Mouse (Mus musculus): ENCODE data around the gene Tstd2.

Gene Tstd2

DNA sequence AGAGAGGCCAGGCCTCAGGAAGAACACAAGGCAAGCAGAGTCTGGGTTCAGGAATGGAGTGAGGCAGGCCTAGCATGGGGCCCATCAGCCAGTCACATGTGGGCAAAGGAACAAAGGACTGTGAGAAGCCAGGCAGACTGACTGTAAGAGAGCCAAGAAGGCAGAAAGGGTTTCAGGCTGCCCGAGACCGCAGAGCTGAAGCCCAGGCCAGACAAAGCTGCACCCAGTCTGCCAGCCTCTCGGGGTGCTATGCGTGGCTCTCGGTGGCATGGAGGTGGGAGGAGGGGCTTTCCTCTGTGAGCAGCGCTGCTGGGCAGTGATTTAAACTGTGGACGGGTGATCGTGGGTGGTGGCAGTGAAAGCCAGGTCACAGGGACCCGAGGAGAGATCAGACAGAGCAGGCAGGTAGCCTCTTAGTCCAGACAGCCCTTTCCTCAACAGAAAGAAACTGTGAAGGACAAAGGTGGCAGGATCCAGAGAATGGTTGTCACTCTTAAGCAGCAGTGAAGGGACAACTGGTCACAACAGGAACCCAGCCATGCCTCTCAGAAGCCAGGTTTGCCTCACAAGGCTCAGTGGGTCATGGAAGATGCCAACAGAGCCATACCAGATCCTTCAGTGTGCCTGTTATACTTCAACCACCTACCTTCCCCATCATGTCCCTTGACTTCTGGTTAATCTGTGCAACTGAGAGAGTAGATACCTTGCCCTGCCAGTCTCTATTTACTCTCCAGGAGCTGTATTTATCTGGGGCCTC is 53.9 kb downstream of the Tstd2 start:
- DNase-seq (ENCODE audit: low spot score), result no peak

DNA sequence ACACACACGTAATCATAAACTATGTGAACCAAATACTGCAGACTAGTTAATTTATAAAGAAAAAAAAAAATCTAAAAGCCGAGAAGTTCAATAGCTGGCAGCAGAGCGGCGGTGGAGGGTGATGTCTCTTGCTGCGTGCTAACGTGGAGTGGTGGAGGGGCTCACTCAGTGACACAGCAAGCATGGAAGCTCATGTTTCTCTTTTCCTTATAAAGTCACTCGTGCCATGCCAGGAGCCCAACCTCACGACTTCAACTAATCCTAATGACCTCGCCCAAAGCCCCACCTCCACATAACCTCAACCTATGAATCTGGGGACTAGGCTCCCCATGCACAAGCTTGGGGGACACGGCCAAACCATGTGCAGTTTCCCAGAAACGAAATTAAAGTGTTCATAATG is 55.9 kb downstream of the Tstd2 start:
- DNase-seq (ENCODE audit: low spot score), result no peak

DNA sequence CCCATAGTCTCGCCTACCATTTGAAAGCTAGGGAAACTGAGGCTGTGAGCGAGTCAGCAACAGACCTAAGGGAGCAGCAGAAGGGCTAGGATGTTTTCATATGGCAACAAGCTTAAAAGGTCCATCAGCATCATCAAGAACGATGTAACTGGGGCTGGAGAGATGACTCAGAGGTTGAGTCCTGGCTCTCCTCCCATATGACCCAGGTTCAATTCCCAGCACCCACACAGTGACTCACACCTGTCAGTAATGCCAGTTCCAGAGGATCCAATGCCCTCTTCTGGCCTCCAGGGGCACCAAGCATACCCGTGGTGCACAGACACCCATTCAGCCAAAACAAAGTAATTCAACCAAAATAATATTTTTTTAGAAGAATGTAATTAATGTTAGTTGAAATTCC is 58.2 kb downstream of the Tstd2 start:
- DNase-seq (ENCODE audit: low spot score), result no peak

DNA sequence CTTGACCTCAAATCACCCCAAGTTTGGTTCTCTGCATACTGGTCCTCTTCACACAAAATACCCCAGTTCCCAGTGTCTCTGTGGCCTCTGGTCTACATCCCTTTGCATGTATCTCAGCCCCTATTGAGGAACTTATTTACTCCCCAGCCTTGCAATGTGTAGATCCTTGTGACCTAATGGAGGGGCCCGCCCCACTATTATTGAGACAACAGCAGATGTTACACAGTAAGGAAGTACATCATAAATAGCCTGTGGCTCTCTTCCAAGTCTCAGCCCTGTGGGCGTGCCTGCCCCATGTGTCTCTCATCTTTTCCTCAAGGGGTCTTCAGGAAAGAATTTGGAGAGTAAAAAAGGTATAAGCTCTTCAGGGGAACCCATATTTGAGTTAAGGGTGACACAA is 61.6 kb downstream of the Tstd2 start:
- DNase-seq (ENCODE audit: low spot score), result no peak

DNA sequence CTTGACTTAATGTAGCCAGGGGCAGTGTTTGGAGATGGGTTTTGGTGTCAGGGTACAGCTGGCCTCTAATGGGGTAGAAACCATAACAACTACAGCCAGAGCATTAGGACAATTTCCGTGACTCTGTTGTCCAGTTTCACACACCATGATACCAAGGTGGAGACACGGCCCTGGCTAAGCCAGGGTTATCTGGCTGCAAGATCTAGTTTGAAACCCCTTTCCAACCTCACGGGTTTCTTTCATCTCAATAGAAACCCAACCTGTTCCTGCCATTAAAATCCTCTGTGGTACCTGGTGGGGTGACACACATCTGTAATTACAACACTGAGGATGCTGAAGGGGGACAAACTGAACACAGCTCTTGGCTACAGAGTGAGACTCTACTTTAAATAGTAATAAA is 62.8 kb downstream of the Tstd2 start:
- no peak for DNase-seq (ENCODE audit: low spot score)

DNA sequence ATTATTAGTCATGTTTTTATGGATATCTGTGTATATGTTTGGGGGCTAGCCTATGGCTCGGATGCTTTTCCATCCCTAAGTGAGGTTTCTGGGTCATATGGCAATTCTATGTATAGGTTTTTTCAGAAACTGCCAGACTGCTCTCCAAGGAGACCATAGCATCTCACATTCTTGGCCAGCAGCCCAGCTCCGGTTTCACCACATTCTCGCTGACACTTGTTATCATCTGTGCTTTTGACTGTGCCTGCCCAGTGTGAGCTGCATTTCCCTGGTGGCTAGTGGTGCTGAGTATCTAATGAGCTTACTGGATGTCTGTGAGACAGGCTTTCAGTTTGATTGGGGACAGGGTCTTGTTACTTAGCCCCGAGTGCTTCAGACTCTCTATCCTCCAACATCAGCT is 64.8 kb downstream of the Tstd2 start:
- no peak for DNase-seq (ENCODE audit: low spot score)

DNA sequence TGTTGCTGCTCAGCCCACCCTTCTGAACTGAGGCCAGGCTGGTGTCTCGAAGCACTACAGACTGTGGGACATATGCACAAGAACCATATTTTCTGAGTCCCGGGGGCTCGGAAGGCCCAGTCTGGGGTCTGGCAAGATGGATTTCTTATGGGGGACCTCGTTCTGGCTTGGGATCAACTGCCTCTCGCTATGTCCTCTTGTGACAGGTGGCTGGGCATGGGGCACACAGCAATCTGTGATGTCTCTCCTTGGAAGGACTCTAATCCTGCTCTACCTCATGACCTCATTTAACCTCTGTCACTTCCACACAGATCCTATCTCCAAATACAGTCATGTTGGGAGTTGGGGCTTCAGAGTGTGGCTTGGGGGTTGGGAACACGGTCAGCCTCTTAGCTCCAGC is 65.9 kb downstream of the Tstd2 start:
- no peak for DNase-seq (ENCODE audit: low spot score)

DNA sequence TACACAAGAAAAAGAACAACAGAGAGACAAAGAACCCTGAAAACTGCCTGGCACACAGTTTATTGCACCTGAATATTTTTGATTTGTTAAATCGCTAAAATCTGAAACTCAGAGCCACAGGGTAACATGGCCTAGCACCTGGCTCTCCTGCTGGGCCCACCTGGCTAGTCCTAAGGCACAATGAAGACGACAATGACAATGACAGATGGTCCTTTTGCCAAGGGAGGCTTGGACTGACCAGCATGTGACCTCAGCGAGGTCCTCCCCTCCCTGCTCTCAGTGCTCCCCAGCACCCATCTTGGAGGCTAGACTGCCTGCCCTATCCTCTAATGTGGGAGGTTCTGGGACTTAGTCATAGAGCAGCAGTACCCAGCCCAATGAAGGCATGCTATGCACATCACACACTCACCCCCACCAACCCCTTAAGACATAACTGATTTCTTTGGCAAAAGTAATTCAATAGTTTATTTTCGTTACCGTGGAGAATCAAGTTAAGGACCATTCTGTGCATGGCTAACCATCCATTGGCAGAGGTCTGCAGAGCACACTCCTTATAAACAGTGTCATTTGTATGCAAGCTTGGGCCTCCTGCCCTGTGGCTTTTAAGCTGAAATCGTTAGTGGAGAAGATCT is 68.5 kb downstream of the Tstd2 start:
- no peak for DNase-seq (ENCODE audit: low spot score)

DNA sequence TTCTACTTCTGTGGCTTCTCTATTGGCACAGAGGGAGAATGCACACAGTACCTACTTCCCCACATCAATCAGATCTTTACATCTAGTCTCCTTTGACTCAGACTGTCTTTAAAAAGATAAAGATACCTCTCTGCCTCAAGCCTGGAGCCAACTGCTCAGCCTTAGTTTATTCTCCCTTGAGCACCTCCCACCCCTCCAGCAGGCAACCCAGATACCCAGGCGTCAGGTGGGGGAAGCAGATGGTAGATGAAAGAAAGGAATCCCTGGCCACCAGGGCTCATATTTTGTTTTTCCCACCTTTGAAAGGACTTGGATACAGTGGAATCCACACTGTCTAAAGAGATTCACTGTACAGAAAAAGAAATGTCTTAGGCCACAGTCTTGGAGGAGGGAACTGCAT is 69.9 kb downstream of the Tstd2 start:
- no peak for DNase-seq (ENCODE audit: low spot score)

DNA sequence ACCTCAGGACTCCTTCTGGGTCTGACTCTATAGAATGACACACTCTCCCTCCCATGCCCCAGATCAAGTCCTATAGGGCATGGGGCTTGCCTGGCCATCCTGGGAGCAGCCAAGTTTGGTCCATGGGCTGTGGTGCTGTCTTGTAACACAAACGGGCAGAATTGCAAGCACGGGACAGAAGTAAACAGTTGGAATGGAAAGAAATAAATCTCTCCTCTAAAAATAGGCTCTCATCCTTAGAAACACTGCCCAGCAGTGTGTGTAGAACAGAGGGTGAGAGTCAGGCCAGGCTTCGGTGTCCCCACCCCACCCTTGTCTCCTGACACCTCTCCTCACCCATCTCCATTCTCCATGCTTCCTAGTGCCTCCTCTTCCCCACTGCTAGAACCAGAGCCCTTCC is 70.4 kb downstream of the Tstd2 start:
- no peak for DNase-seq (ENCODE audit: low spot score)

DNA sequence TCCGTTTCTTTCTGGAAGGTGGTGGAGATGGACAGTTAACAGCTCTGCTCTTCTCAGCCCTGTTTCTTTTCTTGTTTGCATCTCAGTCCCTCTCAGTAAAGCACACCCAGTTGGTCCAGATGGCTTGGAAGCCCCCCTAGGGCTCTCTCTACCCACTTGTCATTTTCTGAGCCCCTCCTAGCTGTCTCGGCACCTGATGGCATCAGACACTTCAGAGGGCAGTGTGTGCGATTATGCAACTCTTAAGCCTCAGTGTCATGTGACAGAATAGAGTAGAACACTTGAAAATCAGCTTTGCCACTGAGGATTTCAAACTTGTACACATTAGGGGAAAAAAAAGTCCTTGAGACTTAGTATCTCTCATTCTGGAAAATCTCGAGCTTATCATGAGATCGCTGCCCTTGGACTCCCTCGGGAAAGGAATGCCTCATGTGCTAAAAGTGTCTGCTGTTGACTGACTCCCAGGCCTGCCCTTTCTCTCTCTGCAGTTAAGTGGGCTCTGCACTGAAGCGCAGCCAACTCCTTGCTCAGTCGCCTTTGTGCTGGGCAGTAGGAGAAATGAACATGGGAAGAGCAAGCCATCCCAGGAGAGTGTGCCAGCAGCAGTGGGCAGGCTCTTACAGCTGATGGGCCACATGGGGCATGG is 72.7 kb downstream of the Tstd2 start:
- no peak for DNase-seq (ENCODE audit: low spot score)

DNA sequence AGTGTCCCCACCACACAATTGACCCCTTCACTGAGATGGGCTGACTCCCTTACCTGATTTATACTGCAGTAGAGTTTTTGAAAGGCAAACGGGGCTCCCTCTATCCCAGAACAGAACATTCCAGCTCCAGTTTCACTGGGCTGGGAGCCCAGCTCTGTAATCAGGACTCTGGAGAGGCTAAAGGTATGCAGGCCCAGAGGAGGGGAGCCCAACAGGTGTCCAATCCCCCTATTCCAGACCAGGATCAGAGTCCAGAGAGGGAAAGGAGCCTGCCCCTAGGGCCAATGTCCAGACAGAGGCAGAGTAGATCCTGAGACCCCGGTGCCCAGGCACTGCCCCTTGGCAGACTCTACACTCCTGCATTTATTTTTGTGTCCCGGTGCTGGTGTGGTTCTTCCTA is 73.5 kb downstream of the Tstd2 start:
- DNase-seq (ENCODE audit: low spot score), result no peak
